Mouse (Mus musculus) ES-Bruce4 (cell line): ENCODE measurements around the gene Opn5.

Source experiments
- CTCF ChIP-seq: IDR thresholded peaks from one replicate; pipeline ENCODE4 v1.8.1; 2011; ENCODE audit warnings: low read depth, low read length
- EP300 ChIP-seq: IDR thresholded peaks from 2 replicates; pipeline ENCODE4 v1.6.1; 2011; ENCODE audit warnings: low read depth, low read length; ENCODE audit not compliant: insufficient read depth
- POLR2A ChIP-seq: IDR thresholded peaks from one replicate; pipeline ENCODE4 v1.8.1; 2011; ENCODE audit warnings: low read length; ENCODE audit not compliant: insufficient read depth

GRCm38 (mm10) chr17:42583029-42583331 is 28.2 kb downstream of the Opn5 start:
- no peak for TF ChIP-seq CTCF
- TF ChIP-seq EP300, result no peak
- TF ChIP-seq POLR2A, result no peak
